Mouse (Mus musculus): ENCODE measurements around the gene Slc25a25. TPM values are rescaled to one million over a fixed set of nuclear protein-coding genes. Genes with fewer than 3 reads are reported as not detected.

Slc25a25 gene
- polyA plus RNA-seq, 1 experiment: 25.3 TPM

- Histone ChIP-seq H3K4me3 (ENCODE audit: control insufficient read depth, insufficient read depth, low read length) (0 out of 2 replicates have a peak overlapping the region, but pooled peaks have one; percentile 5), H3K27me3 (ENCODE audit: control insufficient read depth, insufficient read depth, low read length) (no peaks in the 10 kb centered on the region), H3K4me1 (replicated peaks; ENCODE audit: control insufficient read depth, insufficient read depth, low read length) (peaks cover 22% of the 10 kb centered on the region), H3K27ac (ENCODE audit: control insufficient read depth, insufficient read depth, low read length) (peak overlapping the region; percentile 74), H3K36me3 (ENCODE audit: control insufficient read depth, insufficient read depth, low read length) (peaks cover 6% of the 10 kb centered on the region; the same call in 1 of the 2 replicates)
- peak; percentile 70 for DNase-seq
- TF ChIP-seq CTCF (IDR thresholded peaks at IDR 0.05; ENCODE audit: borderline replicate concordance, control insufficient read depth, extremely low read depth, insufficient read depth, low read length, poor library complexity) (no peak), POLR2A (IDR thresholded peaks at IDR 0.05; ENCODE audit: control insufficient read depth, extremely low read depth, insufficient read depth, low read length, poor library complexity) (no peak)
- WGBS: 12% methylated on average over 9 of the region's 9 CpGs
Measured at GRCm38 (mm10) chr2:32447264-32447936, 3.8 kb downstream of the Slc25a25 start.

GRCm38 (mm10) chr2:32445535-32445934 lies 5.7 kb downstream of the Slc25a25 start:
- no peak for DNase-seq
- Histone ChIP-seq H3K27ac (ENCODE audit: control insufficient read depth, insufficient read depth, low read length) (no peak overlapping the region), H3K4me3 (ENCODE audit: control insufficient read depth, insufficient read depth, low read length) (no peak overlapping the region), H3K4me1 (replicated peaks; ENCODE audit: control insufficient read depth, insufficient read depth, low read length) (peaks cover 16% of the 10 kb centered on the region), H3K27me3 (ENCODE audit: control insufficient read depth, insufficient read depth, low read length) (no peaks in the 10 kb centered on the region), H3K36me3 (ENCODE audit: control insufficient read depth, insufficient read depth, low read length) (peaks cover 6% of the 10 kb centered on the region; the same call in 1 of the 2 replicates)
- TF ChIP-seq POLR2A (IDR thresholded peaks at IDR 0.05; ENCODE audit: control insufficient read depth, extremely low read depth, insufficient read depth, low read length, poor library complexity) (no peak), CTCF (IDR thresholded peaks at IDR 0.05; ENCODE audit: borderline replicate concordance, control insufficient read depth, extremely low read depth, insufficient read depth, low read length, poor library complexity) (no peak)
- 96% methylated on average over 1 of the region's 1 CpGs for whole genome bisulfite sequencing

GRCm38 (mm10) chr2:32441550-32441949 lies 9.7 kb downstream of the Slc25a25 start:
- TF ChIP-seq POLR2A (IDR thresholded peaks at IDR 0.05; ENCODE audit: control insufficient read depth, extremely low read depth, insufficient read depth, low read length, poor library complexity): no peak
- no peak for TF ChIP-seq CTCF (IDR thresholded peaks at IDR 0.05; ENCODE audit: borderline replicate concordance, control insufficient read depth, extremely low read depth, insufficient read depth, low read length, poor library complexity)
- H3K36me3 ChIP-seq (ENCODE audit: control insufficient read depth, insufficient read depth, low read length): peaks cover 6% of the 10 kb centered on the region; the same call in 1 of the 2 replicates
- WGBS: 99% methylated on average over 2 of the region's 2 CpGs
- no peaks in the 10 kb centered on the region for H3K4me1 ChIP-seq (replicated peaks; ENCODE audit: control insufficient read depth, insufficient read depth, low read length)
- H3K27ac ChIP-seq (ENCODE audit: control insufficient read depth, insufficient read depth, low read length): no peak overlapping the region
- no peak overlapping the region for H3K4me3 ChIP-seq (ENCODE audit: control insufficient read depth, insufficient read depth, low read length)
- H3K27me3 ChIP-seq (ENCODE audit: control insufficient read depth, insufficient read depth, low read length): no peaks in the 10 kb centered on the region
- DNase-seq: no peak

GRCm38 (mm10) chr2:32440632-32441031 lies 10.6 kb downstream of the Slc25a25 start:
- TF ChIP-seq CTCF (IDR thresholded peaks at IDR 0.05; ENCODE audit: borderline replicate concordance, control insufficient read depth, extremely low read depth, insufficient read depth, low read length, poor library complexity) (no peak), POLR2A (IDR thresholded peaks at IDR 0.05; ENCODE audit: control insufficient read depth, extremely low read depth, insufficient read depth, low read length, poor library complexity) (no peak)
- no peak for DNase-seq
- Histone ChIP-seq H3K27me3 (ENCODE audit: control insufficient read depth, insufficient read depth, low read length) (no peaks in the 10 kb centered on the region), H3K4me1 (replicated peaks; ENCODE audit: control insufficient read depth, insufficient read depth, low read length) (no peaks in the 10 kb centered on the region), H3K36me3 (ENCODE audit: control insufficient read depth, insufficient read depth, low read length) (peaks cover 6% of the 10 kb centered on the region; the same call in 1 of the 2 replicates), H3K27ac (ENCODE audit: control insufficient read depth, insufficient read depth, low read length) (no peak overlapping the region), H3K4me3 (ENCODE audit: control insufficient read depth, insufficient read depth, low read length) (no peak overlapping the region)
- 98% methylated on average over 1 of the region's 1 CpGs for WGBS

- H3K27ac ChIP-seq (ENCODE audit: control insufficient read depth, insufficient read depth, low read length): no peak overlapping the region
- DNase-seq: no peak
- H3K27me3 ChIP-seq (ENCODE audit: control insufficient read depth, insufficient read depth, low read length): no peaks in the 10 kb centered on the region
- H3K36me3 ChIP-seq (ENCODE audit: control insufficient read depth, insufficient read depth, low read length): peaks cover 5% of the 10 kb centered on the region; the same call in 1 of the 2 replicates
- H3K4me3 ChIP-seq (ENCODE audit: control insufficient read depth, insufficient read depth, low read length): no peak overlapping the region
- 93% methylated on average over 2 of the region's 2 CpGs for WGBS
- H3K4me1 ChIP-seq (replicated peaks; ENCODE audit: control insufficient read depth, insufficient read depth, low read length): no peaks in the 10 kb centered on the region
- TF ChIP-seq POLR2A (IDR thresholded peaks at IDR 0.05; ENCODE audit: control insufficient read depth, extremely low read depth, insufficient read depth, low read length, poor library complexity) (no peak), CTCF (IDR thresholded peaks at IDR 0.05; ENCODE audit: borderline replicate concordance, control insufficient read depth, extremely low read depth, insufficient read depth, low read length, poor library complexity) (no peak)
Measured at GRCm38 (mm10) chr2:32440164-32440563, 11.1 kb downstream of the Slc25a25 start.

GRCm38 (mm10) chr2:32439177-32439576 lies 12.1 kb downstream of the Slc25a25 start:
- no peaks in the 10 kb centered on the region for H3K4me1 ChIP-seq (replicated peaks; ENCODE audit: control insufficient read depth, insufficient read depth, low read length)
- no peaks in the 10 kb centered on the region for H3K36me3 ChIP-seq (ENCODE audit: control insufficient read depth, insufficient read depth, low read length)
- DNase-seq: no peak
- H3K27ac ChIP-seq (ENCODE audit: control insufficient read depth, insufficient read depth, low read length): no peak overlapping the region
- TF ChIP-seq POLR2A (IDR thresholded peaks at IDR 0.05; ENCODE audit: control insufficient read depth, extremely low read depth, insufficient read depth, low read length, poor library complexity) (no peak), CTCF (IDR thresholded peaks at IDR 0.05; ENCODE audit: borderline replicate concordance, control insufficient read depth, extremely low read depth, insufficient read depth, low read length, poor library complexity) (no peak)
- no peaks in the 10 kb centered on the region for H3K27me3 ChIP-seq (ENCODE audit: control insufficient read depth, insufficient read depth, low read length)
- H3K4me3 ChIP-seq (ENCODE audit: control insufficient read depth, insufficient read depth, low read length): no peak overlapping the region
- WGBS: 89% methylated on average over 6 of the region's 6 CpGs
